Mouse (Mus musculus): ENCODE measurements at regions not wholly inside any gene's neighbourhood (a gene's known extent, or its start where the extent isn't known, plus 50 kb on each side); places are given as distances from the start of the nearest gene placed in this dataset.
A peak's percentile ranks its signal among the peaks of the same experiment; 100 is the strongest.
"Not testable (repeated sequence)": the region's sequence is repeated elsewhere in the genome, so short reads cannot be mapped to it uniquely, and the experiment has no call there.

DNA sequence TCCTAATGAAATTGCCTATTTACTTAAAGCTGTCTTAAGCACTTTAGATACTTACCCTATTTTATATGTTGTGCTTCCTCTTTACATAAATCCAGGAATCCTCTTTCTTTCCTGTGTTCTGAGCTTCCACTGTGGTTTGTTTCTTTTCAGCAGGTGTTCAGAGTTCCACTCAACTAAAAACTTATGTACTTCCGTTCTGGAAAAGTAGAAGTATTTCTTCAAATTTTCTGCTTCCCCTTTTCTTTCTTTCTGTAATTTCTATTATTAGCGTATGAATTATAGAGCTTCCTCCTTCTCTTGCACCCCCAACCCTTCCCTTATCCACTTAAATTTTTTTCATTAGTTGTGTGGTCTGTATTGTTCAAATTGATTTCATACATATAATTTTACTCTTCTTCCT lies 165.8 kb upstream of the Nudt12 start:
- no peak for DNase-seq (ENCODE audit: low spot score in 2 of 2)

DNA sequence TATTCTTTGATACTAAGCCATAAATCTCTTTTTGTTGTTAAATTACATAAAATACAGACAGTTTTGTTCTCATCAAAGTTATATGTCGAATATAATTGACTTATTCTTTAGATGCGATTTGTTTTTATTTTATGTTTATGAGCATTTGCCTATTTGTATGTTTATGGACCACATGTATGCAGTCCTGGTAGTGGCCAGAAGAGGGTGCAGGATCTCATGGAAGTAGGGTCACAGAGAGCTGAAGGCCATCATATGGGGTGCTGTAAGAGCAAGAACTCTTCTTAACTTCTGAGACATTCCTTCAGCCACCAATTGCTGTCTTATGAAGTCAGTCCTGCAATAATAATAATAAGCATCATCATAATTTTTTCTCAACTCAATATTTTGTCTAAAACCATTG lies 143.2 kb upstream of the Nudt12 start:
- no peak for DNase-seq (ENCODE audit: low spot score in 2 of 2)

DNA sequence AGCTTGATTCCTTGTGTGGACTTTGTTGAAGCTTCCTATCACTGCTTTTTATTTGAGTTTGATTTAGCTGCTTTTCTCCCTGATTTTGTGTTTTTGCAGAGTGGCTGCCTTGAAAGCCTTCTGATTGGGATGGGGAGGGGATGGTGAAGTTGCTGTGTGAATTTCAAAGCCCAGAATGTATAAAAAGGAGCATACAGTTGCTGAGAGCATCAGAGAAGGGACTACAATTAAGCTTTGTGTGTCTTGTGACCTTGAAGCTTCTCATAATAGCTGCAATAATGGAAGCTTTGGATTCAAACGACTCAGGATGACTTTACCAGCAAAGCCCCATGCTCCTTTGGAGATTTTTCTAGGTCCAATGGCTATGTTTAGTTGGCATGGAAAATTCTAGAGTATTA lies 130.6 kb upstream of the Nudt12 start:
- no peak for DNase-seq (ENCODE audit: low spot score in 2 of 2)

DNA sequence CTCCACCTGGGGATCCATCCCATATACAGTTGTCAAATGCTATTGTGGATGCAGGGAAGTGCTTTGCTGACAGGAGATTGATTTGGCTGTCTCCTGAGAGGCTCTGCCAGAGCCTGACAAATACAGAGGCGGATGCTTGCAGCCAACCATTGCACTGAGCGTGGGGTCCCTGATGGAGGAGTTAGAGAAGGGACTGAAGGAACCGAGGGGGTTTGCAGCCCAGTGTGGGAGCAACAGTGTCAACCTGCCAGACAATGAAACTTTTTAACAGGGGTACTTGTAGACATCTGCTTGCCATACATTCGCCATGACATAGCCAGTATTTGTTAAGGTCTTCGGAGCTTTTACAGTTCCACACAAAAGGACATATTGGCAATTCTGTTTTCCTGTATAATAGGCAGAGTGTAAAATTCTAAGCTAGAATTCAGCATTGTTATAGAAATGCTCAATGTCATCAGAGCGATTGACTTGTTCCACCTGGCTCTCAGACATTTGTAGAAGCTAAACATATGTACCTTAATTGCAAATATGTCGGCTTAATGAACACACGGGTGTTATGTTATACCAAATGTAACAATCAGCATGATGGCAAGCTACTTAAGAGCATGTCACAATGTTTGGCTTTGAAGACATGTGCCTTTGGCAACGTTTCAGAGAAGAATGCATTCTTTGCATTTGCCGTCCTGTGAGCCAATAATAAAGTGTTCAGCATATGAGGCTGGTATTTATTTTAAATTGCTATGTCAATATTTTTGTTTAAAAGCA lies 130.0 kb upstream of the Nudt12 start:
- no peak for DNase-seq (ENCODE audit: low spot score in 2 of 2)

DNA sequence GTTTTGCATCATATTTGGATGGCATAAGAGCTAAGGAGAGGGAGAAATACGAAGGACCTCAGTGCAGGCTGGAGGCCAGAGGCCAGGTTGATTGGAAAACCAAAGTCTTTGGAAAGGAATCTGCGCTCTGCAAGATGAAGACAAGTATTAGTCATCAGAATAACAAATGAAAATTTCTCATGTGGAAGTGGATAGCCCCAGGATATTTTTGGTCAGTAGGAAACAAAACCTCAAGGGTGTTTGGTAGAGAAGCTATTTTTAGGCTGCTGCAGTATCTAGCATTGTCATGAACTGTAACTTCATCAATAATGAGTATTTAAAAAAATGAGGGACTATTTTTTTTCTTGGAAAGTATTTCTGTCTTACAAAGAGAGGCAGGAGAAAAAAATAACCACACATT lies 125.6 kb upstream of the Nudt12 start:
- DNase-seq (ENCODE audit: low spot score in 2 of 2): no peak

DNA sequence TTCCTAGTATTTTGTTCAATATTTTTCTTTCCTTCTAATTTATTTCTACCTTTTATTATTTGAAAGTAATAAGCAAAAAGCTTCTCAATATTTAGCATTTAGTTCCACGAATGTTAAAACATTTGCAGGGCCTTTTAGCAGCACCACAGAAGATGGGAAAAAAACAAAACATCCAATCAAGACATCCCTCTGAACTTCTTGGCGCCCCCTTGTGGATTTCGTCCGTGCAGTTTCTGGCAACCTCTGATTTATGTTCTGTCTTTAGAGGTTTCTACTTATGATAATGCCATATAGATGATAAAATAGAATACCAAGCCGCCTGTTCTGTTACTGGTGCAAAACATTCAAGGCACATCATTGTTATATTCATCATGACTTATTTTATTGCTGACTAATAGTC lies 86.2 kb upstream of the Nudt12 start:
- DNase-seq (ENCODE audit: low spot score in 2 of 2): peak in 1 of 2 experiments; percentile 45

GRCm38 (mm10) chr17:59076846-59077245 lies 63.7 kb upstream of the Nudt12 start:
- DNase-seq (ENCODE audit: low spot score in 2 of 2): not testable (repeated sequence)

DNA sequence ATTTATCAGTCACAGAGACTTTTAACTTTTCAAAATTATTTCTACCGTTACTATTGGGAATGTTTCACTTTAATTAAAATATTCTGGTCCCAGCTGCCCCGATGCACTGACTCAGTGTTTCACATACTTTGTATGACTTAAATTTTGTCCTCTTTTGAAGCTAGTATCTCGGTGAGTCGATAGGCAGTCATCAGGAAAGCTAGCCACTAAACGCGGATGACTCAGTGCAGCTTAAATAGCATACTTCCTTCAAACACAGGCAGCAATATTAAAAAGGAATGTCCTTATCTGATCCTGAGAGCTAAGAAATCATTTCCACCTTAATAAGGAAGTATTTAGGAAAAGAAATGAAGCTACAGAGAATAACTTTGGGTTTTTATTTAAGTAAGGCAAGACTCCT lies 63.2 kb upstream of the Nudt12 start:
- not testable (repeated sequence) for DNase-seq (ENCODE audit: low spot score in 2 of 2)

Data from cerebellum, postnatal 4 days (tissue).